In genomic region chr11:32234816-32235485, GRCm38 (mm10) we compare ENCODE assay signal across 10 mouse cellular contexts. TPM values are rescaled to one million over a fixed set of nuclear protein-coding genes. Genes with fewer than 3 reads are reported as not detected.
A peak's percentile ranks its signal among the peaks of the same experiment; 100 is the strongest.
DNase-seq lines count a peak whose midpoint lies in the region; ATAC-seq and TF ChIP-seq lines count a peak whose summit lies in the region.
"Had no signal": no experiment of that assay in that cellular context is flagged by ENCODE, and none has a peak within 500 bp of the region (broad histone marks: within the 10 kb centered on the region; RNA-seq: fewer than 3 reads in every experiment).

No protein-coding gene starts in this region.

- peak overlapping the region; percentile 77 for H3K27ac ChIP-seq in hindbrain, embryonic 13.5 days
- no peak overlapping the region for H3K27ac ChIP-seq in hindbrain, embryonic 12.5 days
- peak overlapping the region; percentile 25 for H3K27ac ChIP-seq in liver, embryonic 14.5 days
- H3K27ac ChIP-seq in liver, embryonic 11.5 days (ENCODE audit: low read depth, low read length) = no peak overlapping the region
- H3K27ac ChIP-seq in forebrain, embryonic 16.5 days (ENCODE audit: low read length) = peak overlapping the region; percentile 64
- H3K27ac ChIP-seq in midbrain, embryonic 16.5 days (ENCODE audit: low read length) = peak overlapping the region; percentile 72
- H3K27ac ChIP-seq: embryonic facial prominence, embryonic 12.5 days had no signal

- intact Hi-C loops in left cerebral cortex, postnatal 25 days (cut with DNase I) = loop anchor here (10.0 kb wide), 1 partner anchor 560 kb away; the partner anchor contains the start of gene Bod1

- H3K9me3 ChIP-seq in hindbrain, embryonic 13.5 days = no peaks in the 10 kb centered on the region
- H3K9me3 ChIP-seq in hindbrain, embryonic 12.5 days (replicated peaks) = no peaks in the 10 kb centered on the region
- H3K9me3 ChIP-seq in liver, embryonic 14.5 days (ENCODE audit: control insufficient read depth, low read length) = no peaks in the 10 kb centered on the region
- H3K9me3 ChIP-seq in liver, embryonic 11.5 days (ENCODE audit: control insufficient read depth, low read length) = no peaks in the 10 kb centered on the region
- no peaks in the 10 kb centered on the region for H3K9me3 ChIP-seq in forebrain, embryonic 16.5 days (ENCODE audit: control insufficient read depth, low read length)
- no peaks in the 10 kb centered on the region for H3K9me3 ChIP-seq in midbrain, embryonic 16.5 days (replicated peaks; ENCODE audit: control insufficient read depth, low read length, poor library complexity, severe bottlenecking)
- H3K9me3 ChIP-seq: embryonic facial prominence, embryonic 12.5 days had no signal

- no peak for ATAC-seq in hindbrain, embryonic 13.5 days (ENCODE audit: low FRiP score)
- ATAC-seq in hindbrain, embryonic 12.5 days (ENCODE audit: low FRiP score) = no peak
- no peak for ATAC-seq in liver, embryonic 14.5 days (ENCODE audit: insufficient read depth)
- ATAC-seq in liver, embryonic 11.5 days (replicated peaks; ENCODE audit: low FRiP score) = no peak
- ATAC-seq in forebrain, embryonic 16.5 days = no peak
- ATAC-seq in midbrain, embryonic 16.5 days = no peak
- ATAC-seq in erythroblast, adult 5-6 weeks (replicated peaks; ENCODE audit: low FRiP score, poor library complexity, severe bottlenecking) = no peak

- no peak overlapping the region for H3K4me3 ChIP-seq in hindbrain, embryonic 13.5 days
- H3K4me3 ChIP-seq in hindbrain, embryonic 12.5 days = no peak overlapping the region
- no peak overlapping the region for H3K4me3 ChIP-seq in liver, embryonic 14.5 days (ENCODE audit: insufficient read depth in 1 of 2, low read depth in 2 of 2, low read length in 2 of 2)
- H3K4me3 ChIP-seq in liver, embryonic 11.5 days (ENCODE audit: low read depth, low read length) = no peak overlapping the region
- H3K4me3 ChIP-seq in forebrain, embryonic 16.5 days (replicated peaks; ENCODE audit: low read length) = no peak overlapping the region
- no peak overlapping the region for H3K4me3 ChIP-seq in midbrain, embryonic 16.5 days (ENCODE audit: low read depth, low read length)
- H3K4me3 ChIP-seq: embryonic facial prominence, embryonic 12.5 days had no signal

- peaks cover 68% of the 10 kb centered on the region for H3K36me3 ChIP-seq in hindbrain, embryonic 13.5 days
- peaks cover 56% of the 10 kb centered on the region for H3K36me3 ChIP-seq in hindbrain, embryonic 12.5 days
- H3K36me3 ChIP-seq in liver, embryonic 14.5 days (replicated peaks; ENCODE audit: control insufficient read depth, insufficient read depth, low read depth) = peaks cover 86% of the 10 kb centered on the region
- peaks cover 39% of the 10 kb centered on the region for H3K36me3 ChIP-seq in liver, embryonic 11.5 days (ENCODE audit: control insufficient read depth, insufficient read depth, low read length)
- peaks cover 10% of the 10 kb centered on the region for H3K36me3 ChIP-seq in forebrain, embryonic 16.5 days (ENCODE audit: control insufficient read depth, insufficient read depth)
- peaks cover 14% of the 10 kb centered on the region for H3K36me3 ChIP-seq in midbrain, embryonic 16.5 days (ENCODE audit: control insufficient read depth, insufficient read depth, low read length)

- WGBS in hindbrain, embryonic 13.5 days = 85% methylated on average over 6 of the region's 6 CpGs
- 96% methylated on average over 6 of the region's 6 CpGs for WGBS in hindbrain, embryonic 12.5 days
- 93% methylated on average over 6 of the region's 6 CpGs for WGBS in liver, embryonic 14.5 days (ENCODE audit: insufficient replicate concordance)
- WGBS in liver, embryonic 11.5 days = 95% methylated on average over 6 of the region's 6 CpGs
- 86% methylated on average over 6 of the region's 6 CpGs for WGBS in forebrain, embryonic 16.5 days
- WGBS in midbrain, embryonic 16.5 days = 89% methylated on average over 6 of the region's 6 CpGs

- TF ChIP-seq EP300 in liver, embryonic 14.5 days (IDR thresholded peaks at IDR 0.05; ENCODE audit: low read depth) = no peak

- H3K27me3 ChIP-seq in hindbrain, embryonic 13.5 days = no peaks in the 10 kb centered on the region
- H3K27me3 ChIP-seq in hindbrain, embryonic 12.5 days = no peaks in the 10 kb centered on the region
- H3K27me3 ChIP-seq in liver, embryonic 14.5 days (ENCODE audit: control insufficient read depth, insufficient read depth, low read length) = no peaks in the 10 kb centered on the region
- H3K27me3 ChIP-seq in liver, embryonic 11.5 days (replicated peaks; ENCODE audit: control insufficient read depth, insufficient read depth, low read length) = no peaks in the 10 kb centered on the region
- no peaks in the 10 kb centered on the region for H3K27me3 ChIP-seq in forebrain, embryonic 16.5 days (replicated peaks; ENCODE audit: control insufficient read depth, insufficient read depth, low read length)
- H3K27me3 ChIP-seq in midbrain, embryonic 16.5 days (ENCODE audit: control insufficient read depth, insufficient read depth, low read depth, low read length) = no peaks in the 10 kb centered on the region
- H3K27me3 ChIP-seq: embryonic facial prominence, embryonic 12.5 days had no signal

- no peak overlapping the region for H3K4me2 ChIP-seq in hindbrain, embryonic 13.5 days
- no peak overlapping the region for H3K4me2 ChIP-seq in hindbrain, embryonic 12.5 days (replicated peaks)
- no peak overlapping the region for H3K4me2 ChIP-seq in liver, embryonic 14.5 days (ENCODE audit: low read depth)
- H3K4me2 ChIP-seq in liver, embryonic 11.5 days = no peak overlapping the region
- H3K4me2 ChIP-seq in forebrain, embryonic 16.5 days (ENCODE audit: low read length) = no peak overlapping the region
- no peak overlapping the region for H3K4me2 ChIP-seq in midbrain, embryonic 16.5 days (ENCODE audit: low read length)
- H3K4me2 ChIP-seq: embryonic facial prominence, embryonic 12.5 days had no signal

- no peak for TF ChIP-seq CTCF in liver, embryonic 14.5 days (IDR thresholded peaks at IDR 0.05; ENCODE audit: low read depth)

- no peak overlapping the region; the same call in 1 of the 2 replicates for H3K9ac ChIP-seq in hindbrain, embryonic 13.5 days
- H3K9ac ChIP-seq in hindbrain, embryonic 12.5 days = no peak overlapping the region
- H3K9ac ChIP-seq in liver, embryonic 14.5 days (replicated peaks) = no peak overlapping the region
- H3K9ac ChIP-seq in liver, embryonic 11.5 days (ENCODE audit: low read depth, low read length) = no peak overlapping the region
- no peak overlapping the region for H3K9ac ChIP-seq in forebrain, embryonic 16.5 days (replicated peaks; ENCODE audit: low read depth, low read length)
- no peak overlapping the region for H3K9ac ChIP-seq in midbrain, embryonic 16.5 days (ENCODE audit: low read depth, low read length)
- H3K9ac ChIP-seq: embryonic facial prominence, embryonic 12.5 days had no signal

- peaks cover 43% of the 10 kb centered on the region for H3K4me1 ChIP-seq in hindbrain, embryonic 13.5 days (replicated peaks)
- peaks cover 8% of the 10 kb centered on the region for H3K4me1 ChIP-seq in hindbrain, embryonic 12.5 days
- H3K4me1 ChIP-seq in liver, embryonic 14.5 days (replicated peaks; ENCODE audit: control insufficient read depth in 2 of 2, insufficient read depth in 2 of 2, low read length in 1 of 2) = peaks cover 0 to 17% of the 10 kb centered on the region in 2 experiments; a peak in 3 of 4 replicates
- H3K4me1 ChIP-seq in liver, embryonic 11.5 days (replicated peaks; ENCODE audit: control insufficient read depth, insufficient read depth, low read length) = no peaks in the 10 kb centered on the region
- H3K4me1 ChIP-seq in forebrain, embryonic 16.5 days (replicated peaks; ENCODE audit: control insufficient read depth, insufficient read depth, low read length) = peaks cover 47% of the 10 kb centered on the region
- H3K4me1 ChIP-seq in midbrain, embryonic 16.5 days (ENCODE audit: control insufficient read depth, insufficient read depth, low read length) = peaks cover 17% of the 10 kb centered on the region

- no peak for DNase-seq in liver, embryonic 14.5 days (ENCODE audit: low read depth in 3 of 3, low spot score in 3 of 3)
- DNase-seq in liver, embryonic 11.5 days (ENCODE audit: low spot score) = no peak
- DNase-seq in left cerebral cortex, postnatal 25 days (ENCODE audit: low spot score in 2 of 2) = no peak

RNA-seq across cellular contexts. Expression of gene Mpg, which starts 8.6 kb away (rescaled TPM):
- polyA plus RNA-seq in hindbrain, embryonic 13.5 days (2015; fragmentation: Nextera tagmentation; extraction: Ambion mirVana) = 35.6 and 38.7 TPM in 2 replicates
- polyA plus RNA-seq in hindbrain, embryonic 12.5 days (2016; fragmentation: Nextera tagmentation; extraction: Ambion mirVana) = 30.4 and 32.3 TPM in 2 replicates
- polyA plus RNA-seq in liver, embryonic 14.5 days (2012; rRNA removed) = 8.1 and 9.9 TPM in 2 replicates
- polyA plus RNA-seq in liver, embryonic 14.5 days (2014; fragmentation: Nextera tagmentation; extraction: Ambion mirVana) = 17.0 and 18.1 TPM in 2 replicates
- polyA plus RNA-seq in liver, embryonic 11.5 days (2014; fragmentation: Nextera tagmentation; extraction: Ambion mirVana) = 29.6 and 30.8 TPM in 2 replicates
- polyA plus RNA-seq in forebrain, embryonic 16.5 days (2015; fragmentation: Nextera tagmentation; extraction: Ambion mirVana) = 36.7 and 38.1 TPM in 2 replicates
- polyA plus RNA-seq in midbrain, embryonic 16.5 days (2015; fragmentation: Nextera tagmentation; extraction: Ambion mirVana) = 36.1 and 41.7 TPM in 2 replicates
- total RNA-seq in erythroblast, adult 5-6 weeks (2015; ENCODE audit: low replicate concordance) = 21.3 and 22.1 TPM in 2 replicates
- 29.0 and 33.3 TPM in 2 replicates for total RNA-seq in erythroblast, adult 5-6 weeks (2017; ENCODE audit: low replicate concordance)
- 10 to 100 TPM; 20.0 to 20.8 TPM for total RNA-seq in left cerebral cortex, postnatal 25 days (2021)

RNA-seq across cellular contexts. Expression of gene Rhbdf1, which starts 12.9 kb away (rescaled TPM):
- 21.0 and 24.1 TPM in 2 replicates for polyA plus RNA-seq in hindbrain, embryonic 13.5 days (2015; fragmentation: Nextera tagmentation; extraction: Ambion mirVana)
- polyA plus RNA-seq in hindbrain, embryonic 12.5 days (2016; fragmentation: Nextera tagmentation; extraction: Ambion mirVana) = 32.8 and 33.1 TPM in 2 replicates
- polyA plus RNA-seq in liver, embryonic 14.5 days (2012; rRNA removed) = 5.8 and 6.2 TPM in 2 replicates
- polyA plus RNA-seq in liver, embryonic 14.5 days (2014; fragmentation: Nextera tagmentation; extraction: Ambion mirVana) = 3.0 and 4.4 TPM in 2 replicates
- polyA plus RNA-seq in liver, embryonic 11.5 days (2014; fragmentation: Nextera tagmentation; extraction: Ambion mirVana) = 16.9 and 19.1 TPM in 2 replicates
- 21.1 and 23.3 TPM in 2 replicates for polyA plus RNA-seq in forebrain, embryonic 16.5 days (2015; fragmentation: Nextera tagmentation; extraction: Ambion mirVana)
- 18.5 and 24.0 TPM in 2 replicates for polyA plus RNA-seq in midbrain, embryonic 16.5 days (2015; fragmentation: Nextera tagmentation; extraction: Ambion mirVana)
- total RNA-seq in erythroblast, adult 5-6 weeks (2015; ENCODE audit: low replicate concordance) = not detected in 2 replicates
- total RNA-seq in erythroblast, adult 5-6 weeks (2017; ENCODE audit: low replicate concordance) = 1.2 and 7.5 TPM in 2 replicates
- total RNA-seq in left cerebral cortex, postnatal 25 days (2021) = 10 to 100 TPM; 13.5 to 15.7 TPM

RNA-seq across cellular contexts. Expression of gene Snrnp25, which starts 29.7 kb away (rescaled TPM):
- polyA plus RNA-seq in hindbrain, embryonic 13.5 days (2015; fragmentation: Nextera tagmentation; extraction: Ambion mirVana) = 43.7 and 46.9 TPM in 2 replicates
- 52.8 and 55.1 TPM in 2 replicates for polyA plus RNA-seq in hindbrain, embryonic 12.5 days (2016; fragmentation: Nextera tagmentation; extraction: Ambion mirVana)
- polyA plus RNA-seq in liver, embryonic 14.5 days (2012; rRNA removed) = 56.8 and 67.9 TPM in 2 replicates
- polyA plus RNA-seq in liver, embryonic 14.5 days (2014; fragmentation: Nextera tagmentation; extraction: Ambion mirVana) = 93.1 and 111 TPM in 2 replicates
- polyA plus RNA-seq in liver, embryonic 11.5 days (2014; fragmentation: Nextera tagmentation; extraction: Ambion mirVana) = 96.7 and 114 TPM in 2 replicates
- polyA plus RNA-seq in forebrain, embryonic 16.5 days (2015; fragmentation: Nextera tagmentation; extraction: Ambion mirVana) = 45.0 and 45.6 TPM in 2 replicates
- polyA plus RNA-seq in midbrain, embryonic 16.5 days (2015; fragmentation: Nextera tagmentation; extraction: Ambion mirVana) = 37.2 and 41.2 TPM in 2 replicates
- total RNA-seq in erythroblast, adult 5-6 weeks (2015; ENCODE audit: low replicate concordance) = 64.4 and 68.3 TPM in 2 replicates
- 29.9 and 61.1 TPM in 2 replicates for total RNA-seq in erythroblast, adult 5-6 weeks (2017; ENCODE audit: low replicate concordance)
- 10 to 100 TPM; 23.7 to 23.9 TPM for total RNA-seq in left cerebral cortex, postnatal 25 days (2021)

RNA-seq across cellular contexts. Expression of gene Nprl3, which starts 32.6 kb away (rescaled TPM):
- polyA plus RNA-seq in hindbrain, embryonic 13.5 days (2015; fragmentation: Nextera tagmentation; extraction: Ambion mirVana) = 43.5 and 51.8 TPM in 2 replicates
- 51.3 and 51.7 TPM in 2 replicates for polyA plus RNA-seq in hindbrain, embryonic 12.5 days (2016; fragmentation: Nextera tagmentation; extraction: Ambion mirVana)
- 36.8 and 44.5 TPM in 2 replicates for polyA plus RNA-seq in liver, embryonic 14.5 days (2012; rRNA removed)
- 16.5 and 16.8 TPM in 2 replicates for polyA plus RNA-seq in liver, embryonic 14.5 days (2014; fragmentation: Nextera tagmentation; extraction: Ambion mirVana)
- polyA plus RNA-seq in liver, embryonic 11.5 days (2014; fragmentation: Nextera tagmentation; extraction: Ambion mirVana) = 31.0 and 38.1 TPM in 2 replicates
- 52.2 and 56.7 TPM in 2 replicates for polyA plus RNA-seq in forebrain, embryonic 16.5 days (2015; fragmentation: Nextera tagmentation; extraction: Ambion mirVana)
- 45.3 and 52.4 TPM in 2 replicates for polyA plus RNA-seq in midbrain, embryonic 16.5 days (2015; fragmentation: Nextera tagmentation; extraction: Ambion mirVana)
- 58.0 and 62.7 TPM in 2 replicates for total RNA-seq in erythroblast, adult 5-6 weeks (2015; ENCODE audit: low replicate concordance)
- 166 and 187 TPM in 2 replicates for total RNA-seq in erythroblast, adult 5-6 weeks (2017; ENCODE audit: low replicate concordance)
- total RNA-seq in left cerebral cortex, postnatal 25 days (2021) = 10 to 100 TPM; 42.5 to 50.0 TPM

RNA-seq across cellular contexts. Expression of gene Il9r, which starts 34.9 kb away (rescaled TPM):
- not detected in 2 replicates for polyA plus RNA-seq in hindbrain, embryonic 13.5 days (2015; fragmentation: Nextera tagmentation; extraction: Ambion mirVana)
- not detected in 2 replicates for polyA plus RNA-seq in hindbrain, embryonic 12.5 days (2016; fragmentation: Nextera tagmentation; extraction: Ambion mirVana)
- polyA plus RNA-seq in liver, embryonic 14.5 days (2012; rRNA removed) = 0.11 and 0.16 TPM in 2 replicates
- 0.08 and 0.18 TPM in 2 replicates for polyA plus RNA-seq in liver, embryonic 14.5 days (2014; fragmentation: Nextera tagmentation; extraction: Ambion mirVana)
- polyA plus RNA-seq in liver, embryonic 11.5 days (2014; fragmentation: Nextera tagmentation; extraction: Ambion mirVana) = 0.53 and 0.62 TPM in 2 replicates
- polyA plus RNA-seq in forebrain, embryonic 16.5 days (2015; fragmentation: Nextera tagmentation; extraction: Ambion mirVana) = not detected in 2 replicates
- polyA plus RNA-seq in midbrain, embryonic 16.5 days (2015; fragmentation: Nextera tagmentation; extraction: Ambion mirVana) = not detected in 2 replicates
- total RNA-seq in erythroblast, adult 5-6 weeks (2015; ENCODE audit: low replicate concordance) = not detected in 2 replicates
- not detected in 2 replicates for total RNA-seq in erythroblast, adult 5-6 weeks (2017; ENCODE audit: low replicate concordance)
- not detected for total RNA-seq in left cerebral cortex, postnatal 25 days (2021)
- total RNA-seq: liver, adult 2 months had no signal
- polyA plus RNA-seq: embryonic facial prominence, embryonic 12.5 days had no signal

Comparison
In these comparisons a context has a peak if more than half of its experiments do, and no peak if none do; other contexts are left out.
1. H3K27ac ChIP-seq: peak in hindbrain, embryonic 13.5 days (single experiment), liver, embryonic 14.5 days (single experiment), forebrain, embryonic 16.5 days (single experiment) and midbrain, embryonic 16.5 days (single experiment); none in hindbrain, embryonic 12.5 days (single experiment) and liver, embryonic 11.5 days (single experiment).